Mouse (Mus musculus) liver, embryonic 14.5 days (tissue): Measurements from ENCODE around the gene Trim69.

Source experiments
- CTCF ChIP-seq: IDR thresholded peaks from 2 replicates; pipeline ENCODE4 v1.5.1; 2016; ENCODE audit warnings: antibody characterized with exemption, low read depth, control low read depth
- EP300 ChIP-seq: IDR thresholded peaks from 2 replicates; pipeline ENCODE4 v1.6.1; 2016; ENCODE audit warnings: antibody characterized with exemption, low read depth

- peak; percentile 32; the same call in 1 of the 2 replicates for TF ChIP-seq CTCF
- TF ChIP-seq EP300: no peak
Measured at GRCm38 (mm10) chr2:122141332-122141967, 19.1 kb upstream of the Trim69 start.
